ENCODE assay signal across 8 mouse cellular contexts in genomic region chr1:194620245-194620991, GRCm38 (mm10). TPM values are rescaled to one million over a fixed set of nuclear protein-coding genes. Genes with fewer than 3 reads are reported as not detected.
DNase-seq lines count a peak whose midpoint lies in the region; ATAC-seq and TF ChIP-seq lines count a peak whose summit lies in the region.

No protein-coding gene starts in this region.

- H3K27me3 ChIP-seq in C2C12 (ENCODE audit: control insufficient read depth, insufficient read depth, insufficient read length) = no peaks in the 10 kb centered on the region
- H3K27me3 ChIP-seq in heart, embryonic 14.5 days (ENCODE audit: control insufficient read depth, insufficient read depth, low read length) = no peaks in the 10 kb centered on the region
- H3K27me3 ChIP-seq in lung, embryonic 15.5 days = no peaks in the 10 kb centered on the region

- H3K4me3 ChIP-seq in C2C12 (ENCODE audit: insufficient read depth, poor library complexity, severe bottlenecking) = peak overlapping the region; percentile 63
- peak overlapping the region; percentile 96 for H3K4me3 ChIP-seq in bone marrow macrophage, adult 2 months (ENCODE audit: insufficient read depth, low read length)
- H3K4me3 ChIP-seq in embryonic fibroblast, embryonic 13.5 days (ENCODE audit: insufficient read depth, low read length) = peak overlapping the region; percentile 71
- H3K4me3 ChIP-seq in heart, embryonic 14.5 days (ENCODE audit: control insufficient read depth in 1 of 2, insufficient read depth in 1 of 2, low read depth in 1 of 2, low read length in 2 of 2) = peak overlapping the region; percentile 79 to 93
- H3K4me3 ChIP-seq in lung, embryonic 15.5 days = peak overlapping the region; percentile 69

- peaks cover 7% of the 10 kb centered on the region for H3K79me3 ChIP-seq in C2C12 (ENCODE audit: low read depth)

- DNase-seq in kidney, postnatal 14 days = peak; percentile 70
- peak; percentile 11 for DNase-seq in ovary, adult 18-20 months (ENCODE audit: low spot score)
- DNase-seq in urinary bladder, adult 2 months (ENCODE audit: low spot score) = peak; percentile 64

- ATAC-seq in heart, embryonic 14.5 days (ENCODE audit: insufficient number of reproducible peaks, insufficient read depth, low FRiP score, low read depth) = peak; percentile 32
- ATAC-seq in lung, embryonic 15.5 days (ENCODE audit: borderline replicate concordance, extremely low read depth, low FRiP score, low TSS enrichment) = peak; percentile 53

- H3K4me2 ChIP-seq in heart, embryonic 14.5 days (ENCODE audit: low read length) = peak overlapping the region; percentile 97
- H3K4me2 ChIP-seq in lung, embryonic 15.5 days = peak overlapping the region; percentile 90

- peak overlapping the region; percentile 85 for H3ac ChIP-seq in C2C12 (ENCODE audit: control insufficient read depth, insufficient read length, low read depth)

- no peaks in the 10 kb centered on the region for H3K36me3 ChIP-seq in C2C12 (ENCODE audit: control insufficient read depth, insufficient read depth)
- H3K36me3 ChIP-seq in heart, embryonic 14.5 days (ENCODE audit: control insufficient read depth, insufficient read depth, low read length) = no peaks in the 10 kb centered on the region
- H3K36me3 ChIP-seq in lung, embryonic 15.5 days = no peaks in the 10 kb centered on the region

- no peak for TF ChIP-seq CTCF in C2C12 (IDR thresholded peaks at IDR 0.05; ENCODE audit: control insufficient read depth, insufficient read depth, insufficient read length)
- TF ChIP-seq CTCF in bone marrow macrophage, adult 2 months (IDR thresholded peaks at IDR 0.05; ENCODE audit: low read depth, low read length) = no peak
- TF ChIP-seq CTCF in embryonic fibroblast, embryonic 13.5 days (IDR thresholded peaks at IDR 0.05; ENCODE audit: borderline replicate concordance, insufficient read depth, low read length) = no peak

- H3K79me2 ChIP-seq in C2C12 (ENCODE audit: control insufficient read depth, insufficient read depth) = peaks cover 36% of the 10 kb centered on the region

- H3K27ac ChIP-seq in bone marrow macrophage, adult 2 months (ENCODE audit: insufficient read depth, low read depth, low read length) = peak overlapping the region; percentile 52
- peak overlapping the region; percentile 29; the same call in 1 of the 2 replicates for H3K27ac ChIP-seq in embryonic fibroblast, embryonic 13.5 days (ENCODE audit: insufficient read depth, low read length)
- H3K27ac ChIP-seq in heart, embryonic 14.5 days (replicated peaks in 1 of 2; ENCODE audit: control insufficient read depth in 1 of 2, insufficient read depth in 1 of 2, low read depth in 2 of 2, low read length in 2 of 2) = peak overlapping the region; percentile 79 to 92
- peak overlapping the region; percentile 82 for H3K27ac ChIP-seq in lung, embryonic 15.5 days

- under 1% methylated on average over 56 of the region's 56 CpGs for WGBS in heart, embryonic 14.5 days
- 1% methylated on average over 56 of the region's 56 CpGs for WGBS in lung, embryonic 15.5 days

- H3K9ac ChIP-seq in heart, embryonic 14.5 days (ENCODE audit: low read length) = peak overlapping the region; percentile 92
- peak overlapping the region; percentile 73 for H3K9ac ChIP-seq in lung, embryonic 15.5 days

- H3K9me3 ChIP-seq in heart, embryonic 14.5 days (ENCODE audit: control insufficient read depth, low read length) = no peaks in the 10 kb centered on the region
- H3K9me3 ChIP-seq in lung, embryonic 15.5 days = no peaks in the 10 kb centered on the region

- H3K4me1 ChIP-seq in bone marrow macrophage, adult 2 months (ENCODE audit: control insufficient read depth, insufficient read depth, low read length) = peaks cover 22% of the 10 kb centered on the region
- H3K4me1 ChIP-seq in embryonic fibroblast, embryonic 13.5 days (ENCODE audit: control insufficient read depth, insufficient read depth, low read length) = 0 out of 2 replicates have a peak, but pooled peaks cover 2% of the 10 kb centered on the region
- H3K4me1 ChIP-seq in heart, embryonic 14.5 days (ENCODE audit: control insufficient read depth in 2 of 2, insufficient read depth in 2 of 2, low read length in 2 of 2) = peaks cover 21 to 43% of the 10 kb centered on the region in 2 experiments
- peaks cover 51% of the 10 kb centered on the region for H3K4me1 ChIP-seq in lung, embryonic 15.5 days

- no peak for TF ChIP-seq POLR2A in bone marrow macrophage, adult 2 months (IDR thresholded peaks at IDR 0.05; ENCODE audit: borderline replicate concordance, low read depth, low read length)
- no peak for TF ChIP-seq POLR2A in embryonic fibroblast, embryonic 13.5 days (IDR thresholded peaks at IDR 0.05; ENCODE audit: low read depth, low read length)

TF ChIP-seq in C2C12, 6 proteins besides CTCF, POLR2A, EP300 and RAD21:
- TF ChIP-seq MYOD1 (IDR thresholded peaks at IDR 0.05; ENCODE audit: control insufficient read depth, insufficient read length, low read depth) = no peak
- TF ChIP-seq FOSL1 (IDR thresholded peaks at IDR 0.05; ENCODE audit: insufficient read depth, low read length, poor library complexity, severe bottlenecking) = no peak
- no peak for TF ChIP-seq MYOG (IDR thresholded peaks at IDR 0.05; ENCODE audit: control insufficient read depth, extremely low read depth, insufficient read length)
- no peak for TF ChIP-seq CEBPB (IDR thresholded peaks at IDR 0.05; ENCODE audit: low read depth)

RNA-seq across cellular contexts. Expression of gene Plxna2, which starts 2.4 kb away (rescaled TPM):
- 4.2 TPM for polyA plus RNA-seq in C2C12 (2012; fragmentation: generic; extraction: Trizol)
- polyA plus RNA-seq in bone marrow macrophage, adult 2 months (2012; ENCODE audit: insufficient read depth, insufficient read length, missing spikeins) = 2.8 and 3.6 TPM in 2 replicates
- 6.8 and 12.9 TPM in 2 replicates for polyA plus RNA-seq in embryonic fibroblast, embryonic 13.5 days (2011; ENCODE audit: insufficient read length, low read depth, missing spikeins)
- 6.5 and 6.9 TPM in 2 replicates for polyA plus RNA-seq in heart, embryonic 14.5 days (2014; fragmentation: Nextera tagmentation; extraction: Ambion mirVana)
- 7.9 and 8.5 TPM in 2 replicates for polyA plus RNA-seq in lung, embryonic 15.5 days (2015; fragmentation: Nextera tagmentation; extraction: Ambion mirVana)
- 9.7 and 10.5 TPM in 2 replicates for polyA plus RNA-seq in urinary bladder, adult 2 months (2012; rRNA removed)

Comparison
In these comparisons a context has a peak if more than half of its experiments do, and no peak if none do; other contexts are left out.
1. Peak in every context shown above with its lines: DNase-seq, ATAC-seq, H3K4me3 ChIP-seq and H3K27ac ChIP-seq.
2. H3K27ac ChIP-seq: peak in every context shown above with its lines; median percentile 86 in heart, embryonic 14.5 days; 82 in lung, embryonic 15.5 days; 52 in bone marrow macrophage, adult 2 months; 29 in embryonic fibroblast, embryonic 13.5 days.
3. DNase-seq: peak in every context shown above with its lines; median percentile 70 in kidney, postnatal 14 days; 64 in urinary bladder, adult 2 months; 11 in ovary, adult 18-20 months.